Mouse (Mus musculus) limb, embryonic 10.5 days (tissue): ENCODE results near the gene Fahd1. TPM values are rescaled to one million over a fixed set of nuclear protein-coding genes. Genes with fewer than 3 reads are reported as not detected.
A peak's percentile ranks its signal among the peaks of the same experiment; 100 is the strongest.

Source experiments
- DNase-seq: peaks from one replicate; pipeline ENCODE4 v3.0.0-alpha.2; 2017; ENCODE audit warnings: low spot score
- H3K27ac ChIP-seq: fragments of 300-500 bp; sonication (generic); 2 replicates; pipeline ENCODE4 v1.5.1; 2016; ENCODE audit warnings: mild to moderate bottlenecking
- H3K27me3 ChIP-seq: fragments of 300-500 bp; sonication (generic); 2 replicates; pipeline ENCODE4 v1.6.1; 2016; ENCODE audit warnings: low read depth, mild to moderate bottlenecking; ENCODE audit not compliant: poor library complexity, severe bottlenecking
- H3K36me3 ChIP-seq: fragments of 300-500 bp; sonication (generic); 2 replicates; pipeline ENCODE4 v1.6.1; 2016; ENCODE audit warnings: mild to moderate bottlenecking, moderate library complexity
- H3K4me1 ChIP-seq: fragments of 300-500 bp; sonication (generic); 2 replicates; pipeline ENCODE4 v1.6.1; 2016
- H3K4me3 ChIP-seq: fragments of 300-500 bp; sonication (generic); 2 replicates; pipeline ENCODE4 v1.5.1; 2016; ENCODE audit warnings: mild to moderate bottlenecking, moderate library complexity
- H3K9me3 ChIP-seq: fragments of 300-500 bp; sonication (generic); replicated peaks from 2 replicates; pipeline ENCODE4 v1.6.1; 2016; ENCODE audit warnings: mild to moderate bottlenecking
- WGBS: fragments of 180-500 bp; shearing (Covaris S2); methylation state at CpG from one replicate; pipeline ENCODE4 v1.1.7; 2016; 5-methylcytosine and 5-hydroxymethylcytosine counted together
- polyA plus RNA-seq: library from polyadenylated mRNA; unstranded; fragments of >200 nt; fragmentation: Nextera tagmentation; extraction: Ambion mirVana; gene quantifications from 2 replicates; pipeline ENCODE4 v1.2.1, GENCODE M21; 2016

Gene Fahd1
- polyA plus RNA-seq, 1 experiment from 2014 or later: 14.5 TPM

GRCm38 (mm10) chr17:24891321-24891720 is 41.2 kb upstream of the Fahd1 start:
- no peak overlapping the region for H3K27ac ChIP-seq
- DNase-seq: no peak
- no peaks in the 10 kb centered on the region for H3K9me3 ChIP-seq
- no peak overlapping the region for H3K4me3 ChIP-seq
- peaks cover 36% of the 10 kb centered on the region for H3K4me1 ChIP-seq
- H3K36me3 ChIP-seq: peaks cover 57% of the 10 kb centered on the region
- WGBS: 90% methylated on average over 13 of the region's 13 CpGs
- no peaks in the 10 kb centered on the region for H3K27me3 ChIP-seq

GRCm38 (mm10) chr17:24890151-24891092 is 40.3 kb upstream of the Fahd1 start:
- peaks cover 57% of the 10 kb centered on the region for H3K36me3 ChIP-seq
- no peaks in the 10 kb centered on the region for H3K9me3 ChIP-seq
- H3K4me3 ChIP-seq: no peak overlapping the region
- H3K27ac ChIP-seq: no peak overlapping the region
- no peaks in the 10 kb centered on the region for H3K27me3 ChIP-seq
- peaks cover 32% of the 10 kb centered on the region for H3K4me1 ChIP-seq
- no peak for DNase-seq
- WGBS: 86% methylated on average over 19 of the region's 19 CpGs

- Histone ChIP-seq H3K27ac (no peak overlapping the region), H3K4me1 (peaks cover 28% of the 10 kb centered on the region), H3K27me3 (no peaks in the 10 kb centered on the region), H3K4me3 (no peak overlapping the region), H3K9me3 (no peaks in the 10 kb centered on the region), H3K36me3 (peaks cover 64% of the 10 kb centered on the region)
- 92% methylated on average over 3 of the region's 3 CpGs for WGBS
- DNase-seq: no peak
Observed at GRCm38 (mm10) chr17:24888862-24889261, 38.7 kb upstream of the Fahd1 start.

- peak overlapping the region; percentile 82 for H3K27ac ChIP-seq
- peak overlapping the region; percentile 89 for H3K4me3 ChIP-seq
- WGBS: 66% methylated on average over 18 of the region's 18 CpGs
- no peaks in the 10 kb centered on the region for H3K27me3 ChIP-seq
- peaks cover 24% of the 10 kb centered on the region for H3K4me1 ChIP-seq
- no peak for DNase-seq
- no peaks in the 10 kb centered on the region for H3K9me3 ChIP-seq
- peaks cover 64% of the 10 kb centered on the region for H3K36me3 ChIP-seq
Observed at GRCm38 (mm10) chr17:24887291-24888080, 37.3 kb upstream of the Fahd1 start.

GRCm38 (mm10) chr17:24886932-24887271 is 36.7 kb upstream of the Fahd1 start:
- H3K9me3 ChIP-seq: no peaks in the 10 kb centered on the region
- no peak for DNase-seq
- no peaks in the 10 kb centered on the region for H3K27me3 ChIP-seq
- WGBS: 2% methylated on average over 18 of the region's 18 CpGs
- peaks cover 24% of the 10 kb centered on the region for H3K4me1 ChIP-seq
- H3K4me3 ChIP-seq: peak overlapping the region; percentile 89
- peaks cover 60% of the 10 kb centered on the region for H3K36me3 ChIP-seq
- peak overlapping the region; percentile 82 for H3K27ac ChIP-seq

- Histone ChIP-seq H3K4me3 (peak within 1 kb of the TSS; percentile 89), H3K27me3 (no peaks in the 10 kb centered on the region), H3K4me1 (peaks cover 24% of the 10 kb centered on the region), H3K36me3 (peaks cover 55% of the 10 kb centered on the region), H3K27ac (peak within 1 kb of the TSS; percentile 82), H3K9me3 (no peaks in the 10 kb centered on the region)
- under 1% methylated on average over 69 of the region's 69 CpGs for WGBS
- DNase-seq: peak; percentile 96
Observed at GRCm38 (mm10) chr17:24886134-24886931, 36.2 kb upstream of the Fahd1 start, which contains the start of the genes Nubp2 and Spsb3. TSS of gene Nubp2 (minus strand) at chr17:24886349. TSS of gene Spsb3 (plus strand) at chr17:24886643.

GRCm38 (mm10) chr17:24885356-24886133 is 35.4 kb upstream of the Fahd1 start:
- WGBS: 26% methylated on average over 22 of the region's 22 CpGs
- no peak for DNase-seq
- H3K9me3 ChIP-seq: no peaks in the 10 kb centered on the region
- H3K36me3 ChIP-seq: peaks cover 47% of the 10 kb centered on the region
- peak overlapping the region; percentile 47 for H3K27ac ChIP-seq
- no peaks in the 10 kb centered on the region for H3K27me3 ChIP-seq
- peaks cover 24% of the 10 kb centered on the region for H3K4me1 ChIP-seq
- peak overlapping the region; percentile 89 for H3K4me3 ChIP-seq

- 94% methylated on average over 6 of the region's 6 CpGs for WGBS
- H3K36me3 ChIP-seq: peaks cover 35% of the 10 kb centered on the region
- H3K9me3 ChIP-seq: no peaks in the 10 kb centered on the region
- no peak for DNase-seq
- H3K4me1 ChIP-seq: peaks cover 24% of the 10 kb centered on the region
- no peak overlapping the region for H3K4me3 ChIP-seq
- H3K27me3 ChIP-seq: no peaks in the 10 kb centered on the region
- H3K27ac ChIP-seq: no peak overlapping the region
Observed at GRCm38 (mm10) chr17:24884391-24884790, 34.2 kb upstream of the Fahd1 start.

GRCm38 (mm10) chr17:24881738-24882440 is 31.7 kb upstream of the Fahd1 start:
- peaks cover 29% of the 10 kb centered on the region for H3K4me1 ChIP-seq
- no peak overlapping the region for H3K27ac ChIP-seq
- 47% methylated on average over 7 of the region's 7 CpGs for WGBS
- H3K36me3 ChIP-seq: peaks cover 25% of the 10 kb centered on the region
- no peaks in the 10 kb centered on the region for H3K9me3 ChIP-seq
- H3K4me3 ChIP-seq: no peak overlapping the region
- no peaks in the 10 kb centered on the region for H3K27me3 ChIP-seq
- DNase-seq: no peak

- no peaks in the 10 kb centered on the region for H3K9me3 ChIP-seq
- WGBS: 74% methylated on average over 8 of the region's 8 CpGs
- H3K27me3 ChIP-seq: no peaks in the 10 kb centered on the region
- DNase-seq: no peak
- H3K27ac ChIP-seq: peak overlapping the region; percentile 75
- no peak overlapping the region for H3K4me3 ChIP-seq
- H3K4me1 ChIP-seq: peaks cover 21% of the 10 kb centered on the region
- peaks cover 13% of the 10 kb centered on the region for H3K36me3 ChIP-seq
Observed at GRCm38 (mm10) chr17:24878531-24878930, 28.4 kb upstream of the Fahd1 start.

GRCm38 (mm10) chr17:24878117-24878397 is 27.9 kb upstream of the Fahd1 start:
- 37% methylated on average over 5 of the region's 5 CpGs for whole genome bisulfite sequencing
- Histone ChIP-seq H3K27me3 (no peaks in the 10 kb centered on the region), H3K4me3 (peak overlapping the region; percentile 4; the same call in 1 of the 2 replicates)

More at GRCm38 (mm10) chr17:24878117-24878397, 27.9 kb upstream of the Fahd1 start:
- no peaks in the 10 kb centered on the region for H3K9me3 ChIP-seq
- H3K36me3 ChIP-seq: peaks cover 8% of the 10 kb centered on the region
- H3K27ac ChIP-seq: peak overlapping the region; percentile 75
- no peak for DNase-seq
- H3K4me1 ChIP-seq: peaks cover 21% of the 10 kb centered on the region
